ENCODE assay signal across 9 mouse cellular contexts in genomic region chr12:69093073-69093797, GRCm38 (mm10).
DNase-seq lines count a peak whose midpoint lies in the region; ATAC-seq and TF ChIP-seq lines count a peak whose summit lies in the region.
"Had no signal": no experiment of that assay in that cellular context is flagged by ENCODE, and none has a peak within 500 bp of the region (broad histone marks: within the 10 kb centered on the region; RNA-seq: fewer than 3 reads in every experiment).

No protein-coding gene starts in this region.

- no peak overlapping the region for H3K4me3 ChIP-seq in kidney, postnatal 0 days (replicated peaks; ENCODE audit: low read depth, low read length)
- H3K4me3 ChIP-seq in kidney, embryonic 16.5 days (ENCODE audit: low read length): no peak overlapping the region
- H3K4me3 ChIP-seq: embryonic facial prominence, embryonic 13.5 days had no signal

- H3K36me3 ChIP-seq in kidney, postnatal 0 days (ENCODE audit: insufficient read depth, low read length): no peaks in the 10 kb centered on the region
- no peaks in the 10 kb centered on the region for H3K36me3 ChIP-seq in kidney, embryonic 16.5 days (ENCODE audit: insufficient read depth, low read length)
- H3K36me3 ChIP-seq: embryonic facial prominence, embryonic 13.5 days had no signal

- no peak for DNase-seq in kidney, postnatal 0 days (ENCODE audit: low spot score)
- DNase-seq in kidney, adult 18-20 months: no peak
- DNase-seq in right cerebral cortex, postnatal 14 days: peak; percentile 12
- DNase-seq in right cerebral cortex, postnatal 10 days (ENCODE audit: low spot score in 2 of 2): no peak
- DNase-seq in cerebellum, adult 18-20 months: no peak
- DNase-seq: adrenal gland, adult 2 months had no signal

- H3K27me3 ChIP-seq in kidney, postnatal 0 days (ENCODE audit: insufficient read depth, low read length): no peaks in the 10 kb centered on the region
- H3K27me3 ChIP-seq in kidney, embryonic 16.5 days (ENCODE audit: insufficient read depth, low read length): no peaks in the 10 kb centered on the region
- H3K27me3 ChIP-seq: embryonic facial prominence, embryonic 13.5 days had no signal

- no peak overlapping the region for H3K27ac ChIP-seq in kidney, postnatal 0 days
- H3K27ac ChIP-seq in kidney, embryonic 16.5 days (ENCODE audit: low read length): no peak overlapping the region
- H3K27ac ChIP-seq: embryonic facial prominence, embryonic 13.5 days had no signal

- TF ChIP-seq CTCF in kidney, postnatal 0 days (IDR thresholded peaks at IDR 0.05; ENCODE audit: low read depth): peak; percentile 41; the same call in 1 of the 2 replicates

- H3K9ac ChIP-seq in kidney, postnatal 0 days (ENCODE audit: low read depth, low read length): no peak overlapping the region
- H3K9ac ChIP-seq in kidney, embryonic 16.5 days (replicated peaks; ENCODE audit: low read length): no peak overlapping the region
- H3K9ac ChIP-seq: embryonic facial prominence, embryonic 13.5 days had no signal

- no peaks in the 10 kb centered on the region for H3K9me3 ChIP-seq in kidney, postnatal 0 days (replicated peaks; ENCODE audit: low read length)
- H3K9me3 ChIP-seq in kidney, embryonic 16.5 days (ENCODE audit: low read length): no peaks in the 10 kb centered on the region; the same call in 1 of the 2 replicates
- H3K9me3 ChIP-seq: embryonic facial prominence, embryonic 13.5 days had no signal

- no peak overlapping the region for H3K4me2 ChIP-seq in kidney, postnatal 0 days (ENCODE audit: low read length)
- no peak overlapping the region for H3K4me2 ChIP-seq in kidney, embryonic 16.5 days (replicated peaks; ENCODE audit: low read depth, low read length)
- H3K4me2 ChIP-seq: embryonic facial prominence, embryonic 13.5 days had no signal

- no peak for ATAC-seq in kidney, postnatal 0 days (replicated peaks; ENCODE audit: low FRiP score, low read depth)
- peak; percentile 52 for ATAC-seq in common myeloid progenitor, adult 5-6 weeks (replicated peaks; ENCODE audit: low read depth, poor library complexity, severe bottlenecking)
- no peak for ATAC-seq in kidney, embryonic 16.5 days (ENCODE audit: low FRiP score, low TSS enrichment)

- no peaks in the 10 kb centered on the region for H3K4me1 ChIP-seq in kidney, postnatal 0 days (replicated peaks; ENCODE audit: insufficient read depth, low read length)
- H3K4me1 ChIP-seq in kidney, embryonic 16.5 days (ENCODE audit: insufficient read depth, low read length): no peaks in the 10 kb centered on the region
- H3K4me1 ChIP-seq: embryonic facial prominence, embryonic 13.5 days had no signal

- 66% methylated on average over 13 of the region's 13 CpGs for WGBS in kidney, postnatal 0 days
- WGBS in kidney, embryonic 16.5 days: 70% methylated on average over 13 of the region's 13 CpGs
